Mouse (Mus musculus): ENCODE measurements at regions not wholly inside any gene's neighbourhood (a gene's known extent, or its start where the extent isn't known, plus 50 kb on each side); places are given as distances from the start of the nearest gene placed in this dataset.
A peak's percentile ranks its signal among the peaks of the same experiment; 100 is the strongest.

- Histone ChIP-seq H3K4me1 (ENCODE audit: control insufficient read depth, insufficient read depth, low read length) (peaks cover 3% of the 10 kb centered on the region), H3K27ac (no peak overlapping the region), H3K79me2 (replicated peaks; ENCODE audit: control insufficient read depth, insufficient read depth, low read length) (no peaks in the 10 kb centered on the region), H3K9ac (ENCODE audit: low read depth, low read length) (no peak overlapping the region), H3K27me3 (ENCODE audit: control insufficient read depth, insufficient read depth, low read length) (no peaks in the 10 kb centered on the region), H3K36me3 (ENCODE audit: control insufficient read depth, insufficient read depth, low read length) (no peaks in the 10 kb centered on the region), H3K4me3 (no peak overlapping the region)
- 95% methylated on average over 16 of the region's 16 CpGs for WGBS
- TF ChIP-seq POLR2A (IDR thresholded peaks at IDR 0.05; ENCODE audit: insufficient read depth, low read depth, low read length): no peak
- no peak for TF ChIP-seq EP300 (IDR thresholded peaks at IDR 0.05; ENCODE audit: insufficient read depth, low read depth, low read length)
- no peak for TF ChIP-seq CTCF (IDR thresholded peaks at IDR 0.05)
- intact Hi-C loops (cut with DNase I): no loop called here
- no peak for DNase-seq
These were observed 252.5 kb upstream of the Sulf2 start for GRCm38 (mm10) chr2:166408009-166408408.

- 68% methylated on average over 11 of the region's 11 CpGs for WGBS
- Histone ChIP-seq H3K9ac (ENCODE audit: low read depth, low read length) (no peak overlapping the region), H3K79me2 (replicated peaks; ENCODE audit: control insufficient read depth, insufficient read depth, low read length) (no peaks in the 10 kb centered on the region), H3K4me3 (no peak overlapping the region), H3K27me3 (ENCODE audit: control insufficient read depth, insufficient read depth, low read length) (no peaks in the 10 kb centered on the region), H3K27ac (no peak overlapping the region), H3K4me1 (ENCODE audit: control insufficient read depth, insufficient read depth, low read length) (peaks cover 4% of the 10 kb centered on the region), H3K36me3 (ENCODE audit: control insufficient read depth, insufficient read depth, low read length) (no peaks in the 10 kb centered on the region)
- TF ChIP-seq CTCF (IDR thresholded peaks at IDR 0.05): no peak
- no peak for TF ChIP-seq POLR2A (IDR thresholded peaks at IDR 0.05; ENCODE audit: insufficient read depth, low read depth, low read length)
- no peak for TF ChIP-seq EP300 (IDR thresholded peaks at IDR 0.05; ENCODE audit: insufficient read depth, low read depth, low read length)
- no peak for DNase-seq
- intact Hi-C loops (cut with DNase I): no loop called here
These were observed 251.4 kb upstream of the Sulf2 start for GRCm38 (mm10) chr2:166406826-166407225.

- Histone ChIP-seq H3K4me3 (no peak overlapping the region), H3K27ac (peak overlapping the region; percentile 82), H3K27me3 (ENCODE audit: control insufficient read depth, insufficient read depth, low read length) (no peaks in the 10 kb centered on the region), H3K79me2 (replicated peaks; ENCODE audit: control insufficient read depth, insufficient read depth, low read length) (no peaks in the 10 kb centered on the region), H3K4me1 (ENCODE audit: control insufficient read depth, insufficient read depth, low read length) (peaks cover 7% of the 10 kb centered on the region), H3K9ac (ENCODE audit: low read depth, low read length) (no peak overlapping the region), H3K36me3 (ENCODE audit: control insufficient read depth, insufficient read depth, low read length) (no peaks in the 10 kb centered on the region)
- TF ChIP-seq POLR2A (IDR thresholded peaks at IDR 0.05; ENCODE audit: insufficient read depth, low read depth, low read length): no peak
- peak; percentile 67 for TF ChIP-seq EP300 (IDR thresholded peaks at IDR 0.05; ENCODE audit: insufficient read depth, low read depth, low read length)
- peak; percentile 57 for TF ChIP-seq CTCF (IDR thresholded peaks at IDR 0.05)
- intact Hi-C loops (cut with DNase I): no loop called here
- WGBS: 46% methylated on average over 10 of the region's 10 CpGs
- peak; percentile 61 to 81 for DNase-seq
These were observed 247.9 kb upstream of the Sulf2 start for GRCm38 (mm10) chr2:166403319-166403718.

GRCm38 (mm10) chr2:166401860-166402259 is 246.4 kb upstream of the Sulf2 start:
- Histone ChIP-seq H3K9ac (ENCODE audit: low read depth, low read length) (no peak overlapping the region), H3K79me2 (replicated peaks; ENCODE audit: control insufficient read depth, insufficient read depth, low read length) (no peaks in the 10 kb centered on the region), H3K4me1 (ENCODE audit: control insufficient read depth, insufficient read depth, low read length) (peaks cover 7% of the 10 kb centered on the region), H3K27ac (no peak overlapping the region), H3K4me3 (no peak overlapping the region), H3K36me3 (ENCODE audit: control insufficient read depth, insufficient read depth, low read length) (no peaks in the 10 kb centered on the region), H3K27me3 (ENCODE audit: control insufficient read depth, insufficient read depth, low read length) (no peaks in the 10 kb centered on the region)
- TF ChIP-seq POLR2A (IDR thresholded peaks at IDR 0.05; ENCODE audit: insufficient read depth, low read depth, low read length): no peak
- no peak for TF ChIP-seq EP300 (IDR thresholded peaks at IDR 0.05; ENCODE audit: insufficient read depth, low read depth, low read length)
- TF ChIP-seq CTCF (IDR thresholded peaks at IDR 0.05): no peak
- 78% methylated on average over 3 of the region's 3 CpGs for WGBS
- DNase-seq: no peak
- intact Hi-C loops (cut with DNase I): no loop called here

- Histone ChIP-seq H3K4me1 (ENCODE audit: control insufficient read depth, insufficient read depth, low read length) (peaks cover 7% of the 10 kb centered on the region), H3K27me3 (ENCODE audit: control insufficient read depth, insufficient read depth, low read length) (no peaks in the 10 kb centered on the region), H3K9ac (ENCODE audit: low read depth, low read length) (no peak overlapping the region), H3K36me3 (ENCODE audit: control insufficient read depth, insufficient read depth, low read length) (no peaks in the 10 kb centered on the region), H3K4me3 (no peak overlapping the region), H3K27ac (peak overlapping the region; percentile 81), H3K79me2 (replicated peaks; ENCODE audit: control insufficient read depth, insufficient read depth, low read length) (no peaks in the 10 kb centered on the region)
- DNase-seq: no peak
- WGBS: 51% methylated on average over 10 of the region's 10 CpGs
- intact Hi-C loops (cut with DNase I): no loop called here
- TF ChIP-seq CTCF (IDR thresholded peaks at IDR 0.05) (no peak), EP300 (IDR thresholded peaks at IDR 0.05; ENCODE audit: insufficient read depth, low read depth, low read length) (no peak), POLR2A (IDR thresholded peaks at IDR 0.05; ENCODE audit: insufficient read depth, low read depth, low read length) (no peak)
These were observed 244.8 kb upstream of the Sulf2 start for GRCm38 (mm10) chr2:166400304-166400703.

GRCm38 (mm10) chr2:166399140-166399830 is 243.8 kb upstream of the Sulf2 start:
- Histone ChIP-seq H3K9ac (ENCODE audit: low read depth, low read length) (no peak overlapping the region), H3K27me3 (ENCODE audit: control insufficient read depth, insufficient read depth, low read length) (no peaks in the 10 kb centered on the region), H3K4me3 (no peak overlapping the region), H3K27ac (peak overlapping the region; percentile 81), H3K79me2 (replicated peaks; ENCODE audit: control insufficient read depth, insufficient read depth, low read length) (no peaks in the 10 kb centered on the region), H3K36me3 (ENCODE audit: control insufficient read depth, insufficient read depth, low read length) (no peaks in the 10 kb centered on the region), H3K4me1 (ENCODE audit: control insufficient read depth, insufficient read depth, low read length) (peaks cover 7% of the 10 kb centered on the region)
- WGBS: 18% methylated on average over 6 of the region's 6 CpGs
- intact Hi-C loops (cut with DNase I): loop anchor here (5.0 kb wide), 1 partner anchor 42 kb away; no protein-coding TSS in a partner anchor
- peak; percentile 50 to 70 for DNase-seq
- TF ChIP-seq EP300 (IDR thresholded peaks at IDR 0.05; ENCODE audit: insufficient read depth, low read depth, low read length) (peak; percentile 49; the same call in 1 of the 2 replicates), POLR2A (IDR thresholded peaks at IDR 0.05; ENCODE audit: insufficient read depth, low read depth, low read length) (no peak), CTCF (IDR thresholded peaks at IDR 0.05) (no peak)

All from heart, adult 2 months (tissue).